Mouse (Mus musculus) C2C12 (cell line): ENCODE data around the gene Zfand2b. TPM values are rescaled to one million over a fixed set of nuclear protein-coding genes. Genes with fewer than 3 reads are reported as not detected.

ENCODE experiments used
- H3K27me3 ChIP-seq: one replicate; pipeline ENCODE4 v1.6.1; 2011; ENCODE audit not compliant: control insufficient read depth, insufficient read depth, insufficient read length
- H3K36me3 ChIP-seq: one replicate; pipeline ENCODE4 v1.6.1; 2011; ENCODE audit not compliant: control insufficient read depth, insufficient read depth
- H3K4me3 ChIP-seq: one replicate; pipeline ENCODE4 v1.5.1; 2011; ENCODE audit warnings: mild to moderate bottlenecking, control low read depth; ENCODE audit not compliant: poor library complexity, insufficient read depth, severe bottlenecking
- H3K79me2 ChIP-seq: one replicate; pipeline ENCODE4 v1.6.1; 2011; ENCODE audit not compliant: control insufficient read depth, insufficient read depth
- H3K79me3 ChIP-seq: one replicate; pipeline ENCODE4 v1.6.1; 2011; ENCODE audit warnings: low read depth, control low read depth
- H3ac ChIP-seq: one replicate; pipeline ENCODE3; 2011; ENCODE audit warnings: low read depth; ENCODE audit not compliant: control insufficient read depth, insufficient read length
- CEBPB ChIP-seq: IDR thresholded peaks from one replicate; pipeline ENCODE4 v1.6.1; 2011; ENCODE audit warnings: low read depth, mild to moderate bottlenecking, control low read depth, moderate library complexity
- CTCF ChIP-seq: IDR thresholded peaks from one replicate; pipeline ENCODE4 v1.5.1; 2011; ENCODE audit not compliant: control insufficient read depth, insufficient read depth, insufficient read length
- FOSL1 ChIP-seq: IDR thresholded peaks from one replicate; pipeline ENCODE4 v1.8.0; 2011; ENCODE audit warnings: mild to moderate bottlenecking, low read length; ENCODE audit not compliant: poor library complexity, insufficient read depth, severe bottlenecking
- MAX ChIP-seq: IDR thresholded peaks from one replicate; pipeline ENCODE4 v1.6.1; 2011; ENCODE audit warnings: mild to moderate bottlenecking, control low read depth
- MYOD1 ChIP-seq: IDR thresholded peaks from one replicate; pipeline ENCODE4 v1.6.1; 2011; ENCODE audit warnings: low read depth; ENCODE audit not compliant: control insufficient read depth, insufficient read length
- MYOG ChIP-seq: IDR thresholded peaks from one replicate; pipeline ENCODE4 v1.6.1; 2011; ENCODE audit not compliant: control insufficient read depth, insufficient read length; ENCODE audit errors: extremely low read depth
- USF1 ChIP-seq: IDR thresholded peaks from one replicate; pipeline ENCODE4 v1.6.1; 2011; ENCODE audit warnings: low read depth, mild to moderate bottlenecking, control low read depth, moderate library complexity
- polyA plus RNA-seq: library from polyadenylated mRNA; unstranded; fragments of >200 nt; fragmentation: generic; extraction: Trizol; gene quantifications from one replicate; pipeline ENCODE4 v1.2.1, GENCODE M21; 2012; ENCODE audit warnings: missing spikeins

The Zfand2b gene
- polyA plus RNA-seq, 1 experiment, result 23.6 TPM

DNA sequence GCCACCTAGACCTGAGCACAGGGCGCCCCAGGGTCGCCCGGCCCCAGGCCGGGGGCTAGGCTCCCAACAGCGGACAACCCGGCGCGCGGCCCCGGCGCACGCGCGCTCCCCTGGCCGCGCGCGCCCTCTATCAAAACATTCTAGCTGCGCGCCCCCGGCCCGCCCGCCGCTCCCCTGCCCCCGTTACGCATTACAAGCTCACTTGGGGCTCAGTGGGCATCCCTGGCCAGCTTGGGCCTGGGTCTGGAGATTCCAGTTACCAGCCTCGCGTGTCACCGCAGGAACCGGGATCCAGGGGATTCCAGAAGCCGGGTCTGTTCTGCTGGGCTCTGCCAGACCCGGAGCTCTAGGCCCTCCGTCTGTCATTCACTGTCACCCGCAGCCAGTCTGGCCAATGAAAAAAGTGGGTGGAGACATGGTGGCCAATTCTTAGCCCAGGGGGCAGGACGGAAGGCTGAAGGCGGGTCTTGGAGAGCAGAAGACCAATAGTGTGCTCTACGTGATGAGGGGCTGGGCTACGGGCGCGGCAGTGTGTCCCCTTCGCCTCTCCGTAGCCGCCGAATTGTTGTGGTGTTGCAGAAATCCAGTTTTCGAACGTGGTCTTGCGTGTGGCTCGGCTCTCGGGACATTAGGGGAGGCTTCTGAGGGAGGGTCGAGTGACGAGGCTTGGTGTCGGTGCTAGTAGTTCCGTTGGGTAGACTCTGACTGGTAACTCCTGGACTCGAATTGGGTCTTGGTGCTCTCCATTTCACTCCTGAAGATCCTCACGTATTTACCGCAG lies 23.4 kb downstream of the Zfand2b start, which contains the start of the genes Ankzf1 and Atg9a:
Gene Ankzf1 (plus strand): TSS at position 530 of the 781 bp plus-strand sequence.
Gene Atg9a (minus strand): TSS at position 575 of the 781 bp plus-strand sequence.
- Histone ChIP-seq H3ac (peak within 1 kb of the TSS; percentile 81), H3K36me3 (no peaks in the 10 kb centered on the region), H3K79me3 (peaks cover 3% of the 10 kb centered on the region), H3K79me2 (peaks cover 8% of the 10 kb centered on the region), H3K27me3 (no peaks in the 10 kb centered on the region), H3K4me3 (peak within 1 kb of the TSS; percentile 75)
- TF ChIP-seq MAX, result no peak
- no peak for TF ChIP-seq FOSL1
- TF ChIP-seq USF1, result no peak
- no peak for TF ChIP-seq MYOG
- TF ChIP-seq CTCF, result no peak
- no peak for TF ChIP-seq CEBPB
- TF ChIP-seq MYOD1, result no peak

DNA sequence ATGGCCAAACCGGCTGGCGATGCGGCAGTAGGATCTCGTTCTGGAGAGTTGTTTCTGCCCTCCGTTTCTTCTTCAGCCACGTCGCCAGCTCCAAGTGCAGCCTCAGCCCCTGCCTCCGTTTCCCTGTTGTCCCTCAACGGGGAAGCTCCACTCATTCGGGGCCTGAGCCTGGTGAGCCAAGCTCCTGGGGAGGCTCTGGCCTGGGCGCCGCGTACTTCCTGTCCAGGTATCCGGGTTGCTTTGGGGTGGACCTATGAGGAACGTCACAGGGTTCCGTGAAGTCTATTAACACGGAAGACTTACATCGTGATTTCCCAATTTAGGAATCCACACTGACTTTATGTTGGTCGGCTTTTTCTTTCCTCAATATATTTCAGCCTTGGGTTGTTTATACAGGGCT lies 24.0 kb downstream of the Zfand2b start:
- peak overlapping the region; percentile 75 for H3K4me3 ChIP-seq
- peak overlapping the region; percentile 57 for H3ac ChIP-seq
- H3K79me2 ChIP-seq, result peaks cover 8% of the 10 kb centered on the region
- H3K27me3 ChIP-seq, result no peaks in the 10 kb centered on the region
- TF ChIP-seq MYOG (no peak), MAX (no peak), CTCF (no peak), USF1 (no peak), FOSL1 (no peak), MYOD1 (no peak), CEBPB (no peak)
- H3K79me3 ChIP-seq, result peaks cover 3% of the 10 kb centered on the region
- H3K36me3 ChIP-seq, result peaks cover under 1% of the 10 kb centered on the region

DNA sequence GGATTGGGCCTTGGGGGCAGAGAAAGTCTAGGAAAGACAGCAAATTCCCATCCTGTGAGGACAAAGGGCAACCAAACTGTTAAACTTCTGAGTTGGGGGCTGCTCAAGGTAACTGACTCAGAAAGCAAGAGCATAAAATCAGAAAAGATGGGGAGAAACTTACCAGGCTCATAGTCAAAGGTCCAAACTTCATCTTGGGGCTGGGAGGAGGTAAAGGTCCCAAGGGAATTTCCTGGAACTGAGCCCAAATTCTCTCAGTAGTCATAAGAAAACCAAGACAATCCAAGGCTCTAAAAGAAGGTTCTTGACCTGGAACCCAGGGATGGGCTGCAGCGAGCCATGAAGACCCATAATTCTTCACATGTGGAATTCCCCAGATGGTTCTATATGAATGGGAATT lies 32.8 kb downstream of the Zfand2b start:
- no peaks in the 10 kb centered on the region for H3K79me3 ChIP-seq
- no peaks in the 10 kb centered on the region for H3K27me3 ChIP-seq
- TF ChIP-seq MAX (no peak), MYOD1 (no peak), FOSL1 (no peak), CEBPB (no peak), USF1 (no peak), MYOG (no peak), CTCF (no peak)
- no peak overlapping the region for H3ac ChIP-seq
- peaks cover 4% of the 10 kb centered on the region for H3K36me3 ChIP-seq
- H3K79me2 ChIP-seq, result no peaks in the 10 kb centered on the region
- H3K4me3 ChIP-seq, result no peak overlapping the region

DNA sequence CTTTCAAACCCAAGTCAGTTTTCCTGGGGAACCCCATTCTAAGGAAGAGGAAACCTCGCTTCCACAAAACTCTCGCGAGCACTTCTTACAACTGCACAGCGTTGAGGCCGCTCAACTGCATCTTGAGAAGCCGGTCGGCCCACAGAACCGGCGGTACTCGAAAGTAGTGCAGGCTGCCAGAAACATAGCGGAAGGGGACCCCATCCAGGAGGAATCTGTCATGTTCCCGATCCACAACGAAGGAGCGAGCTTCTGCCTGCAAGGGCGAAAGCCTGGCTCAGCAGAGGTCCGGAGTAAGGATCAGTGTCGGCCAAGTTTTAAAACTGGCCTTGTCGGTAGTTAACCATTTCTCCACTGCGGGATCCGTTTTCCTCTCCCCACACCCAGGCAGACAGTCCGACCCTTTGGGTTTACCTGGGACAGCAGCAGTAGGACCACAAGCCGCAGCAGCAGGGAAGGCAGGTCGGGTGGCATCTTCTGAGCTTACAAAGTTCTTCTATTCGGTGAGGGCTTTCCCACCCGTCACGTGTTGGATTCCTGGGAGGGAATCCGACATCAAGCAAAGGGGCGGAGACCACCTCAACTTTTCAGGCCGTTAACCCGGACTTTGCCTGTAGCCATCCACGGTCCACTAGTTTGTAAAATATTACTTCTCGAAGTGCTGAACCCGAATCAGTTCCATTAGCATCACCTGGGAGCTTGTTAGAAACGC lies 40.7 kb downstream of the Zfand2b start:
- no peak overlapping the region for H3ac ChIP-seq
- H3K4me3 ChIP-seq, result no peak overlapping the region
- H3K79me3 ChIP-seq, result peaks cover 26% of the 10 kb centered on the region
- peaks cover 25% of the 10 kb centered on the region for H3K36me3 ChIP-seq
- peaks cover 35% of the 10 kb centered on the region for H3K79me2 ChIP-seq
- no peaks in the 10 kb centered on the region for H3K27me3 ChIP-seq
- TF ChIP-seq CEBPB (no peak), MYOD1 (no peak)

DNA sequence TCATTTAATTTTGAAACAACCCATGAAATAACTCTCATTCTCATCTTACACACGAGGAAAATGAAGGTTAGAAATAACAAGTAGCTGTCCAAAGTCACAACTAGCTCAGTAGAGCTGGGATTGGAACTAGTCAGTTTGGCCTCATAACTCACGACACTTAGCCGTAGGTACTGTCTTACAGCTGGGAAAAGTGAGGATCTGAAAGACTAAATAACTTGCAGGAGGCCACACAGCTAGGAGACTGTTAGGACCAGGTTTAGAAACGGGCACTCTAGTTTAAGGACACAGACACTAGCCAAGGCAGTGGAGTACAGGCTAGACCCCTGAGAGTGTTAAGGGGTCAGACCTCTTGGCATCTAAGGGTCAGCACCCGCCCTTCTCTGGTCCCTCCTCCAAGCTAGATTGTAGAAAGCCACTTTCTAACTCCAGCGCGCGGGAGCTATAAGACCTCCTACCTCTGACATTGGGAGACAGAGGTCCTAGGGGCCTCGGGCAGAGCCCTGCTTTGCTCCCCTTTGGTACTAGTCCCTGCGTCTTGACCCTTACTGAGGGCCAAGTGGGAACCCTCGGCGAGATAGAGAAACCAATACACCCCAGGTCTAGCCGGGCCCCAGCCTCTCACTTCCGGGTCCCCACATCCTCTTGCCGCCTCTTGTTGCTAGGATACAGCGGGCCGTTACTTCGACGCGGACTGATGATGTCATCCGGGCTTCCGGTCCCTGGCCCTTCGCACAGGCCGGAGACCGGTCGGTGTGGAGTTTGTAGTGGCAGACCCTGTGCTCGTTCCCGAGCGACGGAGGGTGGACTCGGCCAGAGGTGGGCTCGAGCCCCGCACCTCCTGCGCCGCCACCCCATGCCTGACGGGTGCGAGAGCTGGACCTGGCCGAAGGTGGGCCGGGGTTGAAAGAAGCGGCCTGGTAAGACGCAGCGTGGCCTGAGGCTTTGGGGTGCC lies 42.0 kb downstream of the Zfand2b start, which contains the start of the genes Glb1l and Stk16:
Gene Glb1l (minus strand): TSS at position 678 of the 952 bp plus-strand sequence.
Gene Stk16 (plus strand): TSS at position 703 of the 952 bp plus-strand sequence.
- Histone ChIP-seq H3K27me3 (no peaks in the 10 kb centered on the region), H3K79me3 (peaks cover 30% of the 10 kb centered on the region), H3K79me2 (peaks cover 48% of the 10 kb centered on the region), H3ac (peak within 1 kb of the TSS; percentile 98), H3K36me3 (peaks cover 35% of the 10 kb centered on the region), H3K4me3 (peak within 1 kb of the TSS; percentile 93)
- TF ChIP-seq MYOG (no peak), CEBPB (no peak), FOSL1 (no peak), MYOD1 (no peak), MAX (no peak), CTCF (no peak), USF1 (no peak)
